Mouse (Mus musculus) olfactory bulb, adult 2 months (tissue): Measurements from ENCODE around the gene Tubgcp2.

Experiments
- CTCF ChIP-seq: fragments of 200-500 bp; IDR thresholded peaks from 2 replicates; pipeline ENCODE4 v1.5.1; 2012; ENCODE audit warnings: low read depth, mild to moderate bottlenecking, low read length, moderate library complexity; ENCODE audit not compliant: insufficient read depth
- POLR2A ChIP-seq: fragments of 200-500 bp; IDR thresholded peaks from 2 replicates; pipeline ENCODE4 v1.6.1; 2012; ENCODE audit warnings: mild to moderate bottlenecking, low read depth, low read length, moderate library complexity; ENCODE audit not compliant: insufficient read depth

DNA sequence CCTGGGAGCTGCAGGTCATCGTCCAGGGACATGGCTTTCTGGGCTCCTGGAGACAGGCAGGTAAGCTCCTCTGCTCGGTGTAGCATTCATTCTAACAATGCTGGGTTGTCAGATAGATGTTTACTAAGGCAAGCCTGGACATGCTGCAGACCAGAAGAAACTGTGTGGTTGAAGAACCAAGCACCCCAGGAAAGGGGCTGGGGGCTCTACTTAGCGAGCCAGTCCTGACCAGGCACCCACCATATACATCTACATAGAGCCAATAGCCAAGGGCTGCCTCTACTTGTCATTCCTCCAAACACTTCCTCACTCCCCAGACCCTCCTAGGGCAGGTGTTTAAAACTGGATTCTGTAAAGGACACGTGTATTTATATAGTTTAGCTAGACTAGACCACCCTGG, 42.3 kb downstream of the Tubgcp2 start:
- no peak for TF ChIP-seq CTCF
- no peak for TF ChIP-seq POLR2A
